Mouse (Mus musculus): Measurements from ENCODE around the gene 4833427G06Rik.

DNA sequence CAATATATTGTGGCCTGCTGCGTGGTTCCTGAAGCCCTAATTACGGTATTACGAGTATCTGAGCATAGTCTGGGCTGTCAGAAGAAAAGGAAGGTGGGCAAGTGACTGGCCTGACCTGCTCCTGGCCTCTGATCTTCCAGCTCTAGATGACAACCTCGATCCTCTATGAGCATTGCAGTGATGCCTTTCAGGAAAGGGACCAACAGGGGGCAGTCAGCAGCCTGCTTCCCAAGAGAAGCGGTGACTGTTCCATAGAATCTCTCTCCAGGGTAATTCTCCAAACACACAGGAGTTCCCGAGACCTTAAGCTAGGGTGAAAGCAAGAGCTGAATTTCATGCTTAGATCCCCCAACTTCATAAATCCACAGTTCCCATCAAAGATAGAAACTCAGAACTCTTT, 42.3 kb upstream of the 4833427G06Rik start:
- TF ChIP-seq CTCF (IDR thresholded peaks at IDR 0.05; ENCODE audit: extremely low read depth, insufficient read depth, insufficient read length, insufficient replicate concordance) (no peak), POLR2A (IDR thresholded peaks at IDR 0.05; ENCODE audit: low read depth, low read length) (no peak)

Measured in spleen, adult 2 months (tissue).